Mouse (Mus musculus) heart, adult 11 months (tissue): Measurements from ENCODE around the gene Gm10912.
A peak's percentile ranks its signal among the peaks of the same experiment; 100 is the strongest.
"Not testable (repeated sequence)": the region's sequence is repeated elsewhere in the genome, so short reads cannot be mapped to it uniquely, and the experiment has no call there.

Experiments
- DNase-seq: peaks from one replicate; pipeline ENCODE4 v3.0.0; 2022

Gene Gm10912

GRCm38 (mm10) chr2:104069704-104070185 is 4.1 kb downstream of the Gm10912 start, which contains the start of gene Cd59b:
TSS of gene Cd59b (plus strand) at chr2:104069849.
- peak; percentile 95 for DNase-seq

DNA sequence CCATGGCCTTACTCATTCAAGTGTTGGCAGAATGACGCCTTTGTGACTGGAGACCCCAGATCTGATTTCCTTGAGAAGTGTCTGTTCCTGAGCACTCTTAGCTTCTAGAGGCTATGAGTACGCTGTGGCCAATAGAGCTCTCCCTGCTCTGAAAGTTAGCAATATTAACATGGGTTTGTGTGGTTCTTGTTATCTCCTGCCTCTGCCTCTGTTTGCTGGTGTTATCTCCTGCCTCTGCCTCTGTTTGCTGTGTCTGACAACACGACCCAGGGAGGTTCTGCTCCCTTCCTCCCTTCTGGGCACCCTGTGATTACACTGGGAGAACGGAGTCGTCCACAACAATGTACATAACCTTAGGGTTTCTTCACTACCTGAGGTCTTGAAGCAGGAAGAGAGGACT is 12.7 kb downstream of the Gm10912 start:
- peak; percentile 39 for DNase-seq

- not testable (repeated sequence) for DNase-seq
Measured at GRCm38 (mm10) chr2:104081436-104082050, 15.9 kb downstream of the Gm10912 start.

GRCm38 (mm10) chr2:104082474-104082873 is 16.8 kb downstream of the Gm10912 start:
- DNase-seq = peak; percentile 62

DNA sequence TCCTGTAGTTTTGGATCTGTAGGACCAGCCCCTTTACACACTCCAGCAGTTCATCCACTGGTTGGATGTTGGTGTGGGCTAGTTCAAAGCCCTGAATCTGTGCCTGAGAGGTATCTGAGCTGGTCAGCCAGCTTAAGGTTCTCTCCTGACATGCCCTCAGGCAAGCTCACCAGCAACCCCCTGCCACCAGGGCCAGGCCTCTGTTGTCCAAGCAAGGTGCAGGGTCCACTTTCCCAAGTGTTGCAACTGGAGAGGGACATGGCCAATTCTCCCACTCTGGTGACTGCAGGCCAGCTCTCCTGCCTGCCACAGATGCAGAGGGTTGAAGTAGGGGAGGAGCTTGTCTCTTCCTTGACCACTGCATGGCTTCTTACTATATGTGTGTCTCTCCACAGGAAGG is 18.4 kb downstream of the Gm10912 start:
- peak; percentile 58 for DNase-seq

DNA sequence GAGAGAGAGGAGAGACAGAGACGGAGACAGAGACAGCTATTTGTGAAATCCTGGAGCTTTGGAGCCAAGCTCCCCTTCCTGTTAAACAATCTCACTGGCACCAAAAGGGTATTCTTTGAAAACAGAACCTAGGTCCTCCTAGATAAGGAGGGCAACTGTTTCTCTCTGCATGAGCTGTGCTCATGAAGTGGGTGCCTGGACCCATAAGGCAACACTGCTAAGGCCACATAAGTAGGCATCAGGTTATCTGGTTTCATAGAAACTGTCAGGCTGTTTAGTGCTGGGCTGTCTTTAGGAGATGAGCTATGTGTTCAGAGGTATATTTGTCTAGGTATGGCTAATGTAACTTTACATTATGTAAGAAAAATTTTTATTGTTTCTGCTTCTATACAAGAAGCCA is 21.9 kb downstream of the Gm10912 start:
- peak; percentile 19 for DNase-seq

DNA sequence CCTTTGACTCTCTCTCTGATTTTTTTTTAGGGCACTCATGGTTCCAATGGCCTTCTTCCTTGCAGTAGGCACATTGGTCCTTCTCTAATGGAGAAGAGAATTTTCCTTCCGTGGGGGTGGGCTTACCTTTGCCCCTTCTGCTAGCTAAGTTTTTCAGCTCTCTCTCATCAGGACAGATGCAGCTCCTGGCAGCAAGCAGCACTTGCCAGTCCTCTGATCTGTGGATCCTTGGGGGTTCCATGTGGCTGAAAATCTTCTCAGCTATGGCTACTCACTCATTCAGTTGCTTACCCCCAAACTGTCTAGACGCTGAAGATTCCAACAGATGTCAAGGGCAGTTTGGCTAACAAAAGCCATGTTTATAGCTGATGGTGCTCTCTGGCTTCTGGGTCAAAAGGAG is 27.7 kb downstream of the Gm10912 start:
- DNase-seq = peak; percentile 75

GRCm38 (mm10) chr2:104095741-104096213 is 30.2 kb downstream of the Gm10912 start, which contains the start of gene Cd59a:
TSS of gene Cd59a (plus strand) at chr2:104095801.
- peak; percentile 99 for DNase-seq

DNA sequence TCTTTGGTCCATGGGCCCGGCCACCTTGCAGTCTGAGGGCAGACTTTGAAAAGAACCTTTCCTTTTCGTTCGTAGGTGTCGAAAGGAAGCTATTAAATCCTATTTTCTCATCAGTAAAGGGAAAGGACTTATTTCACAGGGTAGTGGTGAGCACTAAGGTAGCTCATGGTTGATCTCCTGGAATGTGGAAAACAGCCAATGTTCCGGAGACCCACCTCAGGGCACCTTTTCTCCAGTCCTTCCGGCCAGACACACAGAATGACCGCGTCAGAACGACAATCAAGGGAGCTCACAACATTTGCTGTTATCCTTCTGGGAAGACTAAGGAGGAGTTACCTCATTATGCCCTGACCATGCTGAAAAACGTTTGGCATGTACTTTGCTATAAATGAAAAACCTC is 30.6 kb downstream of the Gm10912 start:
- no peak for DNase-seq

- peak; percentile 82 for DNase-seq
Measured at GRCm38 (mm10) chr2:104096796-104097195, 31.2 kb downstream of the Gm10912 start.

- DNase-seq = peak; percentile 80
Measured at GRCm38 (mm10) chr2:104097396-104097795, 31.8 kb downstream of the Gm10912 start.

- DNase-seq = peak; percentile 84
Measured at GRCm38 (mm10) chr2:104098529-104099230, 33.1 kb downstream of the Gm10912 start.

- DNase-seq = peak; percentile 74
Measured at GRCm38 (mm10) chr2:104099231-104099585, 33.6 kb downstream of the Gm10912 start.

DNA sequence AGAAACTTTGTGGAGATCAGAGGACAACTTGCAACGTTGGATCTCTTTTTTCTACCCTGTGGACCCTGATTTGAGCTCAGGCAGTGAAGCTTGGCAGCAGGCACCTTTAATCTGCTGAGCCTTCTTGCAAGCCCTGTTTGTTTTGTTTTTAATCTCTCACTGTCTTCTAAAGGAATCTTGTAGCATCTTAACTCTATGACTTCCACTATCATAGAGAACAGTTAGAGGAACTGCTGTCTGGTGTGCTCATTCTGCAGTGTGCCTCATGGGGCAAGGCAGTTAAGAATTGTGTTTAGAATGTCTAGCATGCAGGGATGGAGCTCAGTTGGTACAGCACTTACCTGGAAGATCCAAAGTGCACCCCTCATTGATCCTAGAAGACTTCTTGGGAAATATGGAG is 34.3 kb downstream of the Gm10912 start:
- no peak for DNase-seq

GRCm38 (mm10) chr2:104104800-104105199 is 39.2 kb downstream of the Gm10912 start:
- no peak for DNase-seq

- DNase-seq = not testable (repeated sequence)
Measured at GRCm38 (mm10) chr2:104109021-104109420, 43.4 kb downstream of the Gm10912 start.

- no peak for DNase-seq
Measured at GRCm38 (mm10) chr2:104109528-104109927, 43.9 kb downstream of the Gm10912 start.

- DNase-seq = no peak
Measured at GRCm38 (mm10) chr2:104110031-104110430, 44.4 kb downstream of the Gm10912 start.

DNA sequence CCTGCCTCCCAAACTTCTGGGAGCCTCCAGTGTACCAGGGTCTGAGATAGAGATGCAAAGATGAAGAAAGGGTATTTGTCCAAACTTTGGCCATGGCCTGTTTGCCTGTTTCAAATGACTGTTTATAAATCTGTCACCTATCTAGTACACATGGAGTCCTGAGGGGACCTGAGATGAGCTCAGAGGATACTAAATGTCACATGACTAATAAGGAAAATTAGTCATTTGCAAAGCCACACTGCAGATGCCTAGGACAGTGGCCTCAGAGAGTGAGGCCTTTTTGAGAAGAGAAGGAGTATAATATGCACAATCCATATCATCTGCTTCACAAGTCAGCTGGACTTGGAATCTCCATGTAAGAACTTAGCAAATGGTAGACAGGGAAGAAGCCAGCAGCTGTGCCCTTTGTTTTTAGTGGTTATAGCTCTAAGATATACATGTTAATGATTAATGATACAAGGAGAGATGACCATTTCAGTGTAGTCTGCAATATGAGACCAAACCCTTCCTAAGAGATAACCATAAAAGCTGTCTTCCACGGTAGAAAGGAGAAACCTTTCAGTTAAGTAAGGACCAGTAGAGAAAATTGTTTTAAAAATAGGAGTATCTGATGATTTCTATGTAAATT is 45.7 kb downstream of the Gm10912 start:
- not testable (repeated sequence) for DNase-seq

- peak; percentile 74 for DNase-seq
Measured at GRCm38 (mm10) chr2:104113563-104113962, 47.9 kb downstream of the Gm10912 start.

GRCm38 (mm10) chr2:104114898-104115297 is 49.3 kb downstream of the Gm10912 start:
- peak; percentile 53 for DNase-seq
